Mouse (Mus musculus): ENCODE results near the gene Insig1. TPM values are rescaled to one million over a fixed set of nuclear protein-coding genes. Genes with fewer than 3 reads are reported as not detected.

Insig1 gene
- polyA plus RNA-seq, 1 experiment from 2014 or later, result 222 TPM

- ATAC-seq, result peak; percentile 0; the same call in 1 of the 2 replicates
- H3K4me1 ChIP-seq (replicated peaks), result peaks cover 26% of the 10 kb centered on the region
- 21% methylated on average over 9 of the region's 9 CpGs for WGBS
- peak overlapping the region; percentile 84 for H3K4me3 ChIP-seq (replicated peaks)
- peak overlapping the region; percentile 93 for H3K27ac ChIP-seq
- H3K4me2 ChIP-seq (replicated peaks), result peak overlapping the region; percentile 80
- H3K9ac ChIP-seq, result peak overlapping the region; percentile 63
- H3K9me3 ChIP-seq, result no peaks in the 10 kb centered on the region
- H3K27me3 ChIP-seq (replicated peaks), result no peaks in the 10 kb centered on the region
- H3K36me3 ChIP-seq, result peaks cover 20% of the 10 kb centered on the region
These were observed 875 bp upstream of the Insig1 start for GRCm38 (mm10) chr5:28070149-28070827.

- H3K4me1 ChIP-seq (replicated peaks), result peaks cover 15% of the 10 kb centered on the region
- peaks cover 30% of the 10 kb centered on the region for H3K36me3 ChIP-seq
- no peaks in the 10 kb centered on the region for H3K27me3 ChIP-seq (replicated peaks)
- peak; percentile 55 for ATAC-seq
- no peaks in the 10 kb centered on the region for H3K9me3 ChIP-seq
- H3K4me2 ChIP-seq (replicated peaks), result peak overlapping the region; percentile 67
- peak overlapping the region; percentile 82 for H3K9ac ChIP-seq
- H3K27ac ChIP-seq, result peak overlapping the region; percentile 96
- WGBS, result under 1% methylated on average over 50 of the region's 50 CpGs
- peak overlapping the region; percentile 84 for H3K4me3 ChIP-seq (replicated peaks)
These were observed 477 bp downstream of the Insig1 start for GRCm38 (mm10) chr5:28071456-28072223.

- no peaks in the 10 kb centered on the region for H3K4me1 ChIP-seq (replicated peaks)
- 36% methylated on average over 2 of the region's 2 CpGs for WGBS
- H3K9me3 ChIP-seq, result no peaks in the 10 kb centered on the region
- H3K4me3 ChIP-seq (replicated peaks), result no peak overlapping the region
- H3K27me3 ChIP-seq (replicated peaks), result no peaks in the 10 kb centered on the region
- H3K4me2 ChIP-seq (replicated peaks), result no peak overlapping the region
- peaks cover 19% of the 10 kb centered on the region for H3K36me3 ChIP-seq
- H3K27ac ChIP-seq, result no peak overlapping the region
- no peak overlapping the region for H3K9ac ChIP-seq
- peak; percentile 52 for ATAC-seq
These were observed 8.3 kb downstream of the Insig1 start for GRCm38 (mm10) chr5:28079431-28079830.

- Histone ChIP-seq H3K36me3 (peaks cover 7% of the 10 kb centered on the region), H3K9me3 (no peaks in the 10 kb centered on the region), H3K4me1 (replicated peaks) (no peaks in the 10 kb centered on the region), H3K4me3 (replicated peaks) (no peak overlapping the region), H3K4me2 (replicated peaks) (no peak overlapping the region), H3K9ac (no peak overlapping the region), H3K27ac (no peak overlapping the region), H3K27me3 (replicated peaks) (no peaks in the 10 kb centered on the region)
- WGBS, result 68% methylated on average over 2 of the region's 2 CpGs
- no peak for ATAC-seq
These were observed 10.0 kb downstream of the Insig1 start for GRCm38 (mm10) chr5:28081127-28081526.

- Histone ChIP-seq H3K4me1 (replicated peaks) (no peaks in the 10 kb centered on the region), H3K27me3 (replicated peaks) (no peaks in the 10 kb centered on the region), H3K4me2 (replicated peaks) (no peak overlapping the region), H3K27ac (no peak overlapping the region), H3K4me3 (replicated peaks) (no peak overlapping the region), H3K9me3 (no peaks in the 10 kb centered on the region), H3K9ac (no peak overlapping the region), H3K36me3 (peaks cover 2% of the 10 kb centered on the region; the same call in 1 of the 2 replicates)
- no peak for ATAC-seq
- WGBS, result 82% methylated on average over 2 of the region's 2 CpGs
These were observed 10.7 kb downstream of the Insig1 start for GRCm38 (mm10) chr5:28081822-28082221.

GRCm38 (mm10) chr5:28082312-28082711 lies 11.1 kb downstream of the Insig1 start:
- WGBS, result 72% methylated on average over 4 of the region's 4 CpGs
- H3K27ac ChIP-seq, result no peak overlapping the region
- H3K27me3 ChIP-seq (replicated peaks), result no peaks in the 10 kb centered on the region
- H3K4me1 ChIP-seq (replicated peaks), result no peaks in the 10 kb centered on the region
- H3K4me3 ChIP-seq (replicated peaks), result no peak overlapping the region
- H3K9ac ChIP-seq, result no peak overlapping the region
- H3K4me2 ChIP-seq (replicated peaks), result no peak overlapping the region
- H3K9me3 ChIP-seq, result no peaks in the 10 kb centered on the region
- no peak for ATAC-seq
- H3K36me3 ChIP-seq, result peaks cover 2% of the 10 kb centered on the region; the same call in 1 of the 2 replicates

- H3K4me2 ChIP-seq (replicated peaks), result no peak overlapping the region
- no peaks in the 10 kb centered on the region for H3K4me1 ChIP-seq (replicated peaks)
- no peak overlapping the region for H3K4me3 ChIP-seq (replicated peaks)
- peaks cover 2% of the 10 kb centered on the region; the same call in 1 of the 2 replicates for H3K36me3 ChIP-seq
- H3K9me3 ChIP-seq, result no peaks in the 10 kb centered on the region
- WGBS, result 72% methylated on average over 3 of the region's 3 CpGs
- H3K27ac ChIP-seq, result no peak overlapping the region
- ATAC-seq, result no peak
- H3K27me3 ChIP-seq (replicated peaks), result no peaks in the 10 kb centered on the region
- no peak overlapping the region for H3K9ac ChIP-seq
These were observed 11.6 kb downstream of the Insig1 start for GRCm38 (mm10) chr5:28082796-28083195.

- H3K9me3 ChIP-seq, result no peaks in the 10 kb centered on the region
- H3K4me2 ChIP-seq (replicated peaks), result no peak overlapping the region
- no peaks in the 10 kb centered on the region for H3K4me1 ChIP-seq (replicated peaks)
- no peak for ATAC-seq
- WGBS, result 82% methylated on average over 2 of the region's 2 CpGs
- H3K9ac ChIP-seq, result no peak overlapping the region
- H3K27ac ChIP-seq, result no peak overlapping the region
- H3K27me3 ChIP-seq (replicated peaks), result no peaks in the 10 kb centered on the region
- no peaks in the 10 kb centered on the region for H3K36me3 ChIP-seq
- H3K4me3 ChIP-seq (replicated peaks), result no peak overlapping the region
These were observed 13.6 kb downstream of the Insig1 start for GRCm38 (mm10) chr5:28084743-28085142.

GRCm38 (mm10) chr5:28090547-28090946 lies 19.4 kb downstream of the Insig1 start:
- Histone ChIP-seq H3K4me2 (replicated peaks) (no peak overlapping the region), H3K9me3 (no peaks in the 10 kb centered on the region), H3K27me3 (replicated peaks) (no peaks in the 10 kb centered on the region), H3K36me3 (no peaks in the 10 kb centered on the region), H3K4me1 (replicated peaks) (no peaks in the 10 kb centered on the region), H3K9ac (no peak overlapping the region), H3K27ac (no peak overlapping the region), H3K4me3 (replicated peaks) (no peak overlapping the region)
- WGBS, result 38% methylated on average over 1 of the region's 1 CpGs
- no peak for ATAC-seq

GRCm38 (mm10) chr5:28092327-28092726 lies 21.2 kb downstream of the Insig1 start:
- Histone ChIP-seq H3K9ac (no peak overlapping the region), H3K4me1 (replicated peaks) (no peaks in the 10 kb centered on the region), H3K27me3 (replicated peaks) (no peaks in the 10 kb centered on the region), H3K36me3 (no peaks in the 10 kb centered on the region), H3K9me3 (no peaks in the 10 kb centered on the region), H3K4me2 (replicated peaks) (no peak overlapping the region), H3K27ac (no peak overlapping the region), H3K4me3 (replicated peaks) (no peak overlapping the region)
- 87% methylated on average over 3 of the region's 3 CpGs for WGBS
- no peak for ATAC-seq

GRCm38 (mm10) chr5:28093874-28094273 lies 22.7 kb downstream of the Insig1 start:
- 21% methylated on average over 4 of the region's 4 CpGs for WGBS
- Histone ChIP-seq H3K4me3 (replicated peaks) (no peak overlapping the region), H3K27me3 (replicated peaks) (no peaks in the 10 kb centered on the region), H3K4me2 (replicated peaks) (no peak overlapping the region), H3K36me3 (no peaks in the 10 kb centered on the region), H3K9ac (no peak overlapping the region), H3K9me3 (no peaks in the 10 kb centered on the region), H3K4me1 (replicated peaks) (no peaks in the 10 kb centered on the region), H3K27ac (no peak overlapping the region)
- ATAC-seq, result peak; percentile 71

- H3K36me3 ChIP-seq, result no peaks in the 10 kb centered on the region
- no peak overlapping the region for H3K4me2 ChIP-seq (replicated peaks)
- no peaks in the 10 kb centered on the region for H3K9me3 ChIP-seq
- H3K4me3 ChIP-seq (replicated peaks), result no peak overlapping the region
- no peak for ATAC-seq
- H3K27ac ChIP-seq, result no peak overlapping the region
- no peak overlapping the region for H3K9ac ChIP-seq
- WGBS, result 79% methylated on average over 3 of the region's 3 CpGs
- no peaks in the 10 kb centered on the region for H3K27me3 ChIP-seq (replicated peaks)
- no peaks in the 10 kb centered on the region for H3K4me1 ChIP-seq (replicated peaks)
These were observed 23.2 kb downstream of the Insig1 start for GRCm38 (mm10) chr5:28094393-28094792.
